Mouse (Mus musculus) megakaryocyte, embryonic 14.5 days (primary cell): ENCODE data around the gene Slc35b2.

Experiments used
- FLI1 ChIP-seq: IDR thresholded peaks from 2 replicates; pipeline ENCODE4 v1.6.1; 2012; ENCODE audit warnings: low read length, inconsistent platforms, mixed read lengths
- GATA1 ChIP-seq: IDR thresholded peaks from 3 replicates; pipeline ENCODE4 v1.6.1; 2012; ENCODE audit warnings: mixed read lengths, low read length, inconsistent platforms, borderline replicate concordance

- TF ChIP-seq FLI1 (no peak), GATA1 (no peak)
These were observed 47.2 kb upstream of the Slc35b2 start for GRCm38 (mm10) chr17:45516488-45516887.
